Mouse (Mus musculus) kidney, adult 9 months (tissue): ENCODE measurements around the gene Ear6.
"Not testable (repeated sequence)": the region's sequence is repeated elsewhere in the genome, so short reads cannot be mapped to it uniquely, and the experiment has no call there.

Experiments
- DNase-seq: peaks from one replicate; pipeline ENCODE4 v3.0.0; 2022

Gene Ear6

DNA sequence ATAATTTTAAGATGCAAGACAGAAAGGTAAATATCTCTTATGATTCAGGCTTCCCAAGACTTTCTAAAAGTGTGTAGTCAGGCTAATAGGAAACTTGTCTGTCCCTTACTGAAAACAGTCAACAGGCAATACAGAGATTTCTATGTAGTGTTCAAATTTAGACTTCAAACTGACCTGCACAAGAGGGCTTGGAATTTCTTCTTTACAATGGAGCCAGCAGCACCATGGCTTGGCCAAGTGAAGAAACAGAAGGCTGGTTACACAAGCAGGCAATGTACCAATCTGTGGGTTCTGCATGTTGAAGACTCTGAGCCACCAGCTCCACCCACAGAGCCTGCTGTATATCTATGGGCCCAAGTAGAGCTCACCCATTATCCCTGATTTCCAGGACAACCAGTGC lies at the start of gene Ear6:
TSS of gene Ear6 (plus strand) at position 301 of the 400 bp plus-strand sequence.
- no peak for DNase-seq

DNA sequence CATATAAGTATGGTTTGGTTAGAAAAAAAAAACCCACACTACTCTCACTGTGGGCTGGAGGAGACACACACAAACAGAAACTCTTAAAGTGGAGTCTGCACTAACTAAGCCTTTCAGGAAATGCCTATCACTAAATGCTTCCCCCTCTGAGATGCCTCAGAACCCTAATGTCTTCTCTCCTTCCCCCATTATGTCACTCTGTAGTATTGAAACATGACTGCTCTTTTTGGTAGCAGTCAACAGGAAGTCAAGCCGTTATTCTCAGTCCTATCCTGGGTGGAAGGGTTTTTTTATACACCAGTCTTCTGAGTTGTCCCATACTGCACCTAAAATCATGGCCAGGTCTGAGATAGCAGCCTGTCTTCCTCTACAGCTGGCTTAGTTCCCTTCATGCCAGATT lies 26.9 kb upstream of the Ear6 start:
- DNase-seq: no peak

- peak; percentile 19 for DNase-seq
Observed at GRCm38 (mm10) chr14:51827842-51828241, 25.7 kb upstream of the Ear6 start.

DNA sequence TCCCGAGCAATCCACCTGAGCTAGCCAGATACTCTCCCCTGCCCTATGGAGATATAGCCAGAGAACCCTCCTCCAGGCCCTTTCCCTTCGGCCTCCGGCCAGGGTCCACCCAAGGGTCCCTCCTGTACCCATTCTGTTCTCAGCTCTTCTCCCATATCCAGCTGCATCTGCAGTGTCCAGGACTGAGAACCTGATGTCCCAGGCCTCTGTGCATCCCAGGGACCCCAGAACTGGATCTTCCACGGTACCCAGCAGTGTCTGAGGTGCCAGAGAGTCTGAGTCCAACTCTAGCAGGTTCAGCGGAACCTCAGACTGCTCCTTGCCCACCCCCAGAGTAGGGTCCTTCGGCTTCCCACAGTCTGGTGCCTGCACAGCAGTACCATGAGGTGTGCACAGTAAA lies 24.3 kb upstream of the Ear6 start:
- no peak for DNase-seq

DNA sequence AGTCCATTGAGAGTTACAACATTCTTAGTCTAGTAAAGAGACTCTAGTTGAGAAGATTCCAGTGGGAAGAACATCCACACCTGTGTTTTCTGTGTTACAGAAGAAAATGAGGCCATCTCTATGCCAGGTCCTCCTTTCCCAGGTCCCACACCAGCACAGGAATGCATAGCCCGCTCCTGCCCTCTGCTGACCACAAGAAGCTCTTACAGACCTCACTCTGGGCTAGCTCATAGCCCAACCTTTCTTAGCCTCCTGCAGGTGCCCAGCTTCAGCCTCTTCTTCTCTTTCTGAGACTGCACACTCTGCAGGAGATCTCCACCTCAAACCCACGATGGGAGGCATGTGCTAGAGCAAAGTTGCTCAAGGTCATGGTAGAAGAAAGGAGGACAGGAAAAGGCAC lies 15.0 kb upstream of the Ear6 start:
- not testable (repeated sequence) for DNase-seq

DNA sequence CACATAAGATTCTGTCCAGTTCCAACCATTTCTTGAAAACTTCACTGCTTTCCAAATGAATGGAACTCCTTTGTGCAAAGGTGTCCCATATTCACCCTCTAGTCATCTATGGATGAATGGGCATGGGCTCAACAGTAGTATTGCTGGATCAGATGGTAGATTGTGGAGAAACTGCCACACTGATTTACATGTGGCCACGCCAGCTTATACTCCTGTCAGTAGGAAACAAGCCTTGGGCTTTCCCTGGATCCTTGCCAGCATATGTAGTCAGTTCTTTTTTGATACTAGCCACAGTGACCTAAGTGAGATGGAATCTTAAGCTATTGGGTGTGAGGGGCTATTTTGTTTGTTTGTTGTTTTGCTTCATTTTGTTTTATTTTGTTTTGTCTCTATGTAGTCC lies 11.2 kb upstream of the Ear6 start:
- no peak for DNase-seq

DNA sequence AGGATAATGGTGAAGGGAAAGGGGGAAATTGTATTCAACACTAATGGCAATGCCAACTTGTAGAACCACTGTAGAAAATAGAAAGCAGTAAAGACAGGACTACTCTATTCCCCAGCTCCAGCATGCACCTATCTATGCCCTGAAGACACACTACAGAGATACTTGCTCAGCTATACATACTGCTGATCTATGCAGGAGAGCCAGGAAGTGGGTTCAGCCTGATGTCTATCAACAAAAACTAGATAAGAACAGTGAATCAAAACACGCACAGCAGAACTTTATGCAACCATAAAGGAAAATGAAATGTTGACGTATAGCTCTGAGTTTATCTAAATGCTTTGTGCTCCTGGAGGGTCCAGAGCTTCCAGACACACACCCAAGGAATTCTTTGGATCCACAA lies 10.7 kb upstream of the Ear6 start:
- DNase-seq: no peak

GRCm38 (mm10) chr14:51843882-51844281 lies 9.6 kb upstream of the Ear6 start:
- no peak for DNase-seq

GRCm38 (mm10) chr14:51846566-51846965 lies 6.9 kb upstream of the Ear6 start:
- DNase-seq: no peak

- DNase-seq: not testable (repeated sequence)
Observed at GRCm38 (mm10) chr14:51851006-51851405, 2.5 kb upstream of the Ear6 start.

- DNase-seq: not testable (repeated sequence)
Observed at GRCm38 (mm10) chr14:51855280-51855679, 1.8 kb downstream of the Ear6 start.

- not testable (repeated sequence) for DNase-seq
Observed at GRCm38 (mm10) chr14:51863603-51864002, 10.1 kb downstream of the Ear6 start.

GRCm38 (mm10) chr14:51870756-51871155 lies 17.3 kb downstream of the Ear6 start:
- DNase-seq: no peak

GRCm38 (mm10) chr14:51871741-51872140 lies 18.2 kb downstream of the Ear6 start:
- no peak for DNase-seq

- DNase-seq: no peak
Observed at GRCm38 (mm10) chr14:51877517-51877916, 24.0 kb downstream of the Ear6 start.

DNA sequence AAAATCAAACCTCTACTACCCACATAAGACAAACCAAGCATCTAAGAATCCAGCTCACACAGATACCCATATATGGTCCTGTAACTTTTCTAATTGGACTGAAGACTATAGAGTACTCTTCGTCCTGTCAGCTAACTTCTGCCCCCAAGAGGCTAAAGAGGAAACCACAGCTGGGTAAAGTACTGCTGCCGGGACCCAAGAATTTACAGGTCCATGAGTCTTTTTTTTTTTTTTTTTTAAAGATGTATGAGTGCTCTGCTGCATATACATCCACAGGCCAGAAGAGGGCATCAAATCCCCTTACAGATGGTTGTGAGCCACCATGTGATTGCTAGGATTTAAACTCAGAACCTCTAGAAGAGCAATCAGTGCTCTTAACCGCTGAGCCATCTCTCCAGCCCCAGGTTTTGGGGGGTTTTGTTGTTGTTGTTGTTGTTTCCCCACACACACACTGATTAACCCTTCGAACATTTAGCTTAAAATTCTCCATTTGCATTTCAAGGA lies 30.1 kb downstream of the Ear6 start:
- peak; percentile 91 for DNase-seq

- peak; percentile 27 for DNase-seq
Observed at GRCm38 (mm10) chr14:51884031-51884544, 30.6 kb downstream of the Ear6 start.

GRCm38 (mm10) chr14:51884598-51885331 lies 31.3 kb downstream of the Ear6 start, which contains the start of gene Mettl17:
Gene Mettl17, plus strand, starts transcription at chr14:51884842.
- peak; percentile 98 for DNase-seq

DNA sequence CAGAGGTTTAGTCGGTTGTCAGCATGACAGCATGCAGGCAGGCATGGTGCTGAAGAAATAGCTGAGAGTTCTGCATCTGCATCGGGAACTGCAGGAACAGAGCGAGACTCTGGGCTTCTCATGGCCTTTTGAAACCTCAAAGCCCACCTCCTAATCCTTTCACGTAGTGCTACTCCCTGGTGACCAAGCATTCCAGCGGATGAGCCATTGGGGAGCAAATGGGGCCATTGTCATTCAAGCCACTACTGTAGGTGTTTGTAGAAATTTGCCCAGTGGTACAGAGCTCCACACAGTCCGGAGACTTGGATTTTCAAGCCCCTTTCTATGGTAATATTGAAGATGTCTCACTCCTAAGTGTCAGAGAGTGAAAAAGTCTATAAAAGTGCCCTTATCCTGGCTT lies 32.6 kb downstream of the Ear6 start:
- no peak for DNase-seq

GRCm38 (mm10) chr14:51889833-51890232 lies 36.3 kb downstream of the Ear6 start:
- DNase-seq: no peak

DNA sequence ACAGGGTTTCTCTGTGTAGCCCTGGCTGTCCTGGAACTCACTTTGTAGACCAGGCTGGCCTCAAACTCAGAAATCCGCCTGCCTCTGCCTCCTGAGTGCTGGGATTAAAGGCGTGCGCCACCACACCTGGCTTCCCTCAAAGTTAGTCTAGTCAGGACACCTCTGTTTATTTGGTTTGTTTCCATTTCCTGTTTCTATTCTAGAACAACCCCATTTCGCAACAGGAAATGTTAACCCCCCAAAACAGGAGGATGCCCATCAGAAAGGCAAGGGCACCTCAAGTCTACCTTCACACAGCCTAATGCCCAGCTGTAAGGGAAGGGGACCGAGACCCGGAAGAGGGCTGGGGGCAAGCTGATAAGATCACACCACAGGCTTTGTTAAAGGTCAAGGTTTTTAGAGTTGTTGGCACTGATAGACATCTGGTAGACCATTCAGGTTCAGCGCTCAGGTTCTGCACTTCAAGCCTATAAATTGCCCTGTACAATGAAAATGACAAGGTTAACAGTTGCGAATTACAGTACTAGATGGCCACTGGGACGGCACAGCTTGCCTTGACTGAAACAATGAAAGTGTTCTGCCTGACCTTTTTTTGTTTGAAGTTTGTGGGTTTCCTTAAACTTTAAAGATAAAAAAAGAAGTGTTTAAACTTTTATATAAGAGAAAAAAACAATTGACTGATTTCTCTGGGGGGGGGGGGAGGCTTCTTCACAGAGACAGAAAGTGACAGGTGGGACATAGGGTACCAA lies 38.9 kb downstream of the Ear6 start, which contains the start of gene Slc39a2:
TSS of gene Slc39a2 (plus strand) at position 699 of the 749 bp plus-strand sequence.
- DNase-seq: no peak

- DNase-seq: no peak
Observed at GRCm38 (mm10) chr14:51893094-51893794, 39.7 kb downstream of the Ear6 start.

- no peak for DNase-seq
Observed at GRCm38 (mm10) chr14:51893809-51894208, 40.3 kb downstream of the Ear6 start.
